ENCODE assay signal across 18 mouse cellular contexts in genomic region chr17:5085004-5085403, GRCm38 (mm10).
A peak's percentile ranks its signal among the peaks of the same experiment; 100 is the strongest.
DNase-seq lines count a peak whose midpoint lies in the region; ATAC-seq lines count a peak whose summit lies in the region.
"Had no signal": no experiment of that assay in that cellular context is flagged by ENCODE, and none has a peak within 500 bp of the region (broad histone marks: within the 10 kb centered on the region; RNA-seq: fewer than 3 reads in every experiment).

No protein-coding gene starts in this region.

- no peaks in the 10 kb centered on the region for H3K27me3 ChIP-seq in heart, embryonic 13.5 days (replicated peaks)
- H3K27me3 ChIP-seq in heart, embryonic 12.5 days (replicated peaks) = 0 out of 2 replicates have a peak, but pooled peaks cover 3% of the 10 kb centered on the region
- H3K27me3 ChIP-seq in lung, embryonic 16.5 days (ENCODE audit: control insufficient read depth, insufficient read depth, low read depth, low read length) = no peaks in the 10 kb centered on the region
- H3K27me3 ChIP-seq: embryonic facial prominence, embryonic 12.5 days; limb, embryonic 15.5 days; midbrain, embryonic 13.5 days had no signal

- H3K27ac ChIP-seq in heart, embryonic 13.5 days (replicated peaks) = 0 out of 2 replicates have a peak overlapping the region, but pooled peaks have one; percentile 76
- H3K27ac ChIP-seq in heart, embryonic 12.5 days (ENCODE audit: poor library complexity, severe bottlenecking) = no peak overlapping the region
- no peak overlapping the region for H3K27ac ChIP-seq in lung, embryonic 16.5 days (ENCODE audit: low read length)
- H3K27ac ChIP-seq: embryonic facial prominence, embryonic 12.5 days; kidney, postnatal 0 days; limb, embryonic 15.5 days had no signal

- no peak overlapping the region for H3K9ac ChIP-seq in heart, embryonic 13.5 days
- no peak overlapping the region for H3K9ac ChIP-seq in heart, embryonic 12.5 days
- no peak overlapping the region for H3K9ac ChIP-seq in lung, embryonic 16.5 days (ENCODE audit: low read length)
- H3K9ac ChIP-seq: embryonic facial prominence, embryonic 12.5 days; hindbrain, embryonic 14.5 days; limb, embryonic 15.5 days had no signal

- no peak for DNase-seq in lung, postnatal 10 days
- DNase-seq in thymus, postnatal 4 days = peak; percentile 13
- DNase-seq in thymus, adult 18-20 months = no peak
- DNase-seq in embryo, embryonic 10 days (ENCODE audit: low spot score) = no peak
- DNase-seq in MN1 (ENCODE audit: low spot score) = no peak
- DNase-seq: gastrocnemius, postnatal 25 days; kidney, adult 11 months; lung, postnatal 14 days; retina, postnatal 1 day; right cerebral cortex, postnatal 4 days had no signal

- H3K4me2 ChIP-seq in heart, embryonic 13.5 days = no peak overlapping the region
- no peak overlapping the region for H3K4me2 ChIP-seq in heart, embryonic 12.5 days
- no peak overlapping the region for H3K4me2 ChIP-seq in lung, embryonic 16.5 days (ENCODE audit: low read depth, low read length)
- H3K4me2 ChIP-seq: embryonic facial prominence, embryonic 12.5 days; hindbrain, embryonic 14.5 days; limb, embryonic 15.5 days; midbrain, embryonic 13.5 days had no signal

- ATAC-seq in heart, embryonic 13.5 days (ENCODE audit: extremely low read depth, insufficient number of reproducible peaks, low FRiP score, low TSS enrichment) = no peak
- no peak for ATAC-seq in heart, embryonic 12.5 days (ENCODE audit: insufficient number of reproducible peaks, low FRiP score)
- ATAC-seq in lung, embryonic 16.5 days (ENCODE audit: low read depth) = peak; percentile 21; the same call in 1 of the 2 replicates

- peaks cover 88% of the 10 kb centered on the region for H3K4me1 ChIP-seq in heart, embryonic 13.5 days
- peaks cover 74% of the 10 kb centered on the region for H3K4me1 ChIP-seq in heart, embryonic 12.5 days (replicated peaks)
- H3K4me1 ChIP-seq in lung, embryonic 16.5 days (replicated peaks; ENCODE audit: control insufficient read depth, insufficient read depth, low read length) = peaks cover 44% of the 10 kb centered on the region

- no peaks in the 10 kb centered on the region for H3K36me3 ChIP-seq in heart, embryonic 13.5 days
- no peaks in the 10 kb centered on the region for H3K36me3 ChIP-seq in heart, embryonic 12.5 days
- no peaks in the 10 kb centered on the region for H3K36me3 ChIP-seq in lung, embryonic 16.5 days (ENCODE audit: control insufficient read depth, insufficient read depth, low read length)
- H3K36me3 ChIP-seq: embryonic facial prominence, embryonic 12.5 days; limb, embryonic 15.5 days; midbrain, embryonic 13.5 days had no signal

- H3K4me3 ChIP-seq in heart, embryonic 13.5 days = no peak overlapping the region
- no peak overlapping the region for H3K4me3 ChIP-seq in heart, embryonic 12.5 days
- no peak overlapping the region for H3K4me3 ChIP-seq in lung, embryonic 16.5 days (ENCODE audit: low read length)
- H3K4me3 ChIP-seq: embryonic facial prominence, embryonic 12.5 days; limb, embryonic 15.5 days; midbrain, embryonic 13.5 days had no signal

- no peaks in the 10 kb centered on the region for H3K9me3 ChIP-seq in heart, embryonic 13.5 days
- no peaks in the 10 kb centered on the region for H3K9me3 ChIP-seq in heart, embryonic 12.5 days (replicated peaks)
- no peaks in the 10 kb centered on the region for H3K9me3 ChIP-seq in lung, embryonic 16.5 days (ENCODE audit: control insufficient read depth, low read length)
- H3K9me3 ChIP-seq: embryonic facial prominence, embryonic 12.5 days; limb, embryonic 15.5 days; midbrain, embryonic 13.5 days had no signal

- 78% methylated on average over 6 of the region's 6 CpGs for WGBS in heart, embryonic 13.5 days
- WGBS in heart, embryonic 12.5 days = 76% methylated on average over 6 of the region's 6 CpGs
- 63% methylated on average over 6 of the region's 6 CpGs for WGBS in lung, embryonic 16.5 days
